Mouse (Mus musculus) kidney, embryonic 14.5 days (tissue): ENCODE measurements at regions not wholly inside any gene's neighbourhood (a gene's known extent, or its start where the extent isn't known, plus 50 kb on each side); places are given as distances from the start of the nearest gene placed in this dataset.
"Not testable (repeated sequence)": the region's sequence is repeated elsewhere in the genome, so short reads cannot be mapped to it uniquely, and the experiment has no call there.

Experiments used
- ATAC-seq: fragments of 200-750 bp; cut with Nextera tagmentation; 2 replicates; pipeline ENCODE4 v1.8.0; 2017; ENCODE audit warnings: moderate number of reproducible peaks, mild to moderate bottlenecking, moderate TSS enrichment, moderate library complexity; ENCODE audit not compliant: low FRiP score, low TSS enrichment
- H3K27ac ChIP-seq: fragments of 300-500 bp; sonication (generic); 2 replicates; pipeline ENCODE4 v1.5.1; 2014; ENCODE audit warnings: low read depth, mild to moderate bottlenecking, low read length, moderate library complexity, mixed read lengths
- H3K27me3 ChIP-seq: fragments of 300-500 bp; sonication (generic); 2 replicates; pipeline ENCODE4 v1.6.1; 2014; ENCODE audit warnings: mild to moderate bottlenecking, low read length; ENCODE audit not compliant: control insufficient read depth, insufficient read depth
- H3K36me3 ChIP-seq: fragments of 300-500 bp; sonication (generic); 2 replicates; pipeline ENCODE4 v1.6.1; 2014; ENCODE audit warnings: low read length, mixed read lengths; ENCODE audit not compliant: control insufficient read depth, insufficient read depth
- H3K4me1 ChIP-seq: fragments of 300-500 bp; sonication (generic); 2 replicates; pipeline ENCODE4 v1.6.1; 2014; ENCODE audit warnings: low read length, mixed read lengths; ENCODE audit not compliant: control insufficient read depth, insufficient read depth
- H3K4me2 ChIP-seq: fragments of 300-500 bp; sonication (generic); replicated peaks from 2 replicates; pipeline ENCODE4 v1.6.1; 2014; ENCODE audit warnings: low read depth, mild to moderate bottlenecking, low read length
- H3K4me3 ChIP-seq: fragments of 300-500 bp; sonication (generic); 2 replicates; pipeline ENCODE4 v1.5.1; 2014; ENCODE audit warnings: mild to moderate bottlenecking, low read length
- H3K9ac ChIP-seq: fragments of 300-500 bp; sonication (generic); 2 replicates; pipeline ENCODE4 v1.6.1; 2014; ENCODE audit warnings: low read depth, mild to moderate bottlenecking, low read length, moderate library complexity
- H3K9me3 ChIP-seq: fragments of 300-500 bp; sonication (generic); 2 replicates; pipeline ENCODE4 v1.6.1; 2016; ENCODE audit warnings: low read length; ENCODE audit not compliant: control insufficient read depth
- WGBS: fragments of 180-500 bp; shearing (Covaris S2); extraction: QIAGEN DNeasy Blood & Tissue Kit; methylation state at CpG from one replicate; pipeline ENCODE4 v1.1.7; 2014; 5-methylcytosine and 5-hydroxymethylcytosine counted together

DNA sequence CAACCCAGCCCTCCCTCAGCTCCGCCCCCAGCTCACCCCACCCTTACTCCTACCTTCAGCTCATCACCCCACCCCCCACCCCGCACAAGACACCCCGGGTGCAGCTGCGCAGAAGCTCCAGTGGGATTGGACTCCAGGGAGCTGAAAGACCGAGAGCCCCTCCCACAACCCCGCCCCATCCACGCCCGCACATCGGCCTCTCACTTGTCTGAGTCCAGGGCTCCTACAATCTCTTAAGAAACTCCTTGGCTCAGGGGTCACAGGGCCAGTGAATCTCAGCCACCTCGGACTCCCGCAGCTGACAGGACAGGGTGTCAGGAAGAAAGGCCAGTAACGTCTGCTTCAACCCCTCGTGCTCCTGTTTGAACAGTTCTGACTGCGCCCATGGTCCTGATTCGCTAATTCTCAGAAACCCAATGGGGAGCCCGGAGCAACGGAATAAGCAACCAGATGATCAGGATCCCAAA lies 120.7 kb downstream of the Map1s start:
- not testable (repeated sequence) for H3K9ac ChIP-seq, H3K27ac ChIP-seq, H3K36me3 ChIP-seq, H3K9me3 ChIP-seq, H3K4me1 ChIP-seq, H3K27me3 ChIP-seq
- 5% methylated on average over 17 of the region's 17 CpGs for WGBS
- Histone ChIP-seq H3K4me3 (peak overlapping the region; percentile 12; the same call in 1 of the 2 replicates), H3K4me2 (peak overlapping the region; percentile 25)
- peak; percentile 91 for ATAC-seq

DNA sequence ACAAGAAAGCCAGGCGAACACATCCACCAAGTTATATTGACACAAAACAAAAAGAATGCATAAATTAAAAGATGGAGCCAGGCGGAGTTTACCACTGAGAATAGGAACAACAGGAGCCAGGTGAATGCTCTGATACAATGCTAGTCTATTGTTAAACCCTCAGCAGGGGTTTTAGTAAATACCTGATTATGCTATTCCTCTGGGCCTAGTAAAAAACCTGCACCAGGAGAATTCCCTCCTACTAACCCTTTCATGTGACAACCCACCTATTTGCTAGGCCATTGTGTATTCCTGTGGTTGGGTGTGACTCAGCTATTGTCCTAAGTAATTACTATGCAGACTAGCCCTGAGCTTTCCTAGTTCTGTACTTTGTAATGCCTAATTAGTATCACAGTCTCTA lies 122.8 kb downstream of the Map1s start:
- not testable (repeated sequence) for H3K9me3 ChIP-seq, ATAC-seq, H3K27ac ChIP-seq, H3K9ac ChIP-seq, H3K4me3 ChIP-seq, H3K4me1 ChIP-seq, H3K27me3 ChIP-seq, H3K36me3 ChIP-seq, H3K4me2 ChIP-seq
- 85% methylated on average over 2 of the region's 2 CpGs for WGBS
